Mouse (Mus musculus): ENCODE data around the gene Marveld1. TPM values are rescaled to one million over a fixed set of nuclear protein-coding genes. Genes with fewer than 3 reads are reported as not detected.
A peak's percentile ranks its signal among the peaks of the same experiment; 100 is the strongest.

Marveld1 gene
- total RNA-seq, 4 experiments from 2014 or later = 19.4 to 22.3 (median 20.0) TPM

- peak; percentile 87 for DNase-seq (ENCODE audit: low spot score)
Measured at GRCm38 (mm10) chr19:42170025-42170969, 23.1 kb downstream of the Marveld1 start.

DNA sequence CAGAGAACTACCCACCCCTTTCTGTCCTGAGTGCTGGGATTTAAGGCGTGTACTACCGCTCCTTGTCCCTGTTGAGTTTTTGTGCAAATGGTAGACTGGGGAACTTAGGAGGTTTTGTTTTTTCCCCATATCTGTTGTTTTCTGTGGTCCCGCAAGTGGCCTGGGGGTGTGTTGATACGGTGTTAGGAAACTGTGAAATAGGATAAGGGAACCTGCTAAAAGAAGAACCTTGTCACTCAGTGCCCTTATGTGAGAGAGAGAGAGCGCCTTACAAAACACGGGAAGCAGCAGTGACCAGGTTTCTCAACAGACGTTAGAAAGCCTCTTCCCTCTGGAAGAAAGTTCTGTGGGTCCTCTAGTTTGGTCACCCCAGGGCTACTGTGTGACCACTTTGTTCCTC lies 29.6 kb downstream of the Marveld1 start:
- DNase-seq (ENCODE audit: low spot score) = no peak

- DNase-seq (ENCODE audit: low spot score) = no peak
Measured at GRCm38 (mm10) chr19:42177461-42177860, 30.3 kb downstream of the Marveld1 start.

DNA sequence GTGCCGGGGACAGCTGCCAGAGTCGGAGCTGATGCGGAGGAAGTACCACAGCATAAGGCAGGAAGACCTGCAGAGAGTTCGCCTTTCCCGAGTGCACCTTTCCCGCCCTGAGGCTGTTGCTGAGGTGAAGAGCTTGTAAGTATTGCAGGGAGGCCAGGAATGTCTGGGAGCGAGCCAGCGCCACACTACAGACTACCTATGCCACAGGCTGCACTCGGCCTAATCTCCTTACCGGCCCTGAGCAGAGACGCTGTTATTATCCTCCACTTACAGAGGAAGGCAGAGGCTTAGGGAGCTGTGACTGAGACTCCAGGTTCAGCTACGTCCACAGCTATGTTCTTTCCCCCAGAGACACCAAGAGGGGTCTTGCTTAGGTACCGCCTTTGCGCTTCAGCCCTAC lies 32.2 kb downstream of the Marveld1 start:
- no peak for DNase-seq (ENCODE audit: low spot score)

GRCm38 (mm10) chr19:42182673-42183072 lies 35.5 kb downstream of the Marveld1 start:
- no peak for DNase-seq (ENCODE audit: low spot score)

DNA sequence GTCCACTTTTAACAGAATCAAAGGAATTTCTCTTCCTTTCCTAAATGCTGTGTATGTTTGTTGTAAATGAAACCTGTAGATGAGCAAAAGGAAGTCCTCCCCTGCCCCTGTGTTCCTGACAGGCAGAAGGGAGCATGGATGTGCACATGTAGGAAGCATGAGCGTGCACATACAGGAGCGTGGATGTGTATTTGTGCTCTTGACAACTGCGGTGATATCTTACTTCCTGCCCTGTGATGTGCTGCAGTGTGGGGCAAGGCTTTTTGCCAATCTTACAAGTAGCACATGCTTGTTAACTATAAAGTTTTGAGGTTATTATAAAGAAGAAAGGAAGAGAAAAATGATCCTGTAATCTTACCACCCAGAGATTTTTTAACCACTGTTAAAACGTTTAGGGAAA lies 42.5 kb downstream of the Marveld1 start:
- no peak for DNase-seq (ENCODE audit: low spot score)

- peak; percentile 35 for DNase-seq (ENCODE audit: low spot score)
Measured at GRCm38 (mm10) chr19:42190494-42190893, 43.3 kb downstream of the Marveld1 start.

- DNase-seq (ENCODE audit: low spot score) = no peak
Measured at GRCm38 (mm10) chr19:42193311-42193710, 46.1 kb downstream of the Marveld1 start.

- no peak for DNase-seq (ENCODE audit: low spot score)
Measured at GRCm38 (mm10) chr19:42196378-42196777, 49.2 kb downstream of the Marveld1 start.

- no peak for DNase-seq (ENCODE audit: low spot score)
Measured at GRCm38 (mm10) chr19:42197066-42197465, 49.9 kb downstream of the Marveld1 start.

DNA sequence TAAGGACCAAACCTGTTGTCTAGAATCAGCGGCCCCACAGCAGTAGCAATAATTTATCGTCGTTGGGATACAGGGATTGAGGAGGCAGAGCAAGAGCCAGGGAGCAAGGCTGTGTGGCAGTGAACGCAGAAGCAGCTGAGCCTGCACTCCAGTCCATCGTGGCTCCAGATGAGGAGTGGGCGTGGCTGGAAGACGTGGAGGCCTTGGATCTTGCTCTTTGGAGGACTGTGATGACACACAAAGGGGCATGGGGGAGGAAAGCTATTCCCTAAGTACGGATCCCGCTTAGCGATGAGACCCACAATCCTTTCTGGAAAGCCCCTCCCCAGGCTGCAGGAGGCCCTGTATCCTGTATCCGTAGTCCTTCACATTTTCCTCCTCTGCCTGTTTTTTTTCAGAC lies 50.8 kb downstream of the Marveld1 start:
- DNase-seq (ENCODE audit: low spot score) = no peak

Other genes with a start within 250 kb of the Marveld1 start
- 100 to 1,000 TPM in 3 of 4 experiments, 10 to 100 TPM in 1; 94.6 to 149 (median 113) TPM for gene Pgam1, start 235.5 kb upstream of the Marveld1 start, total RNA-seq (2022)
- gene Exosc1, start 214.0 kb upstream of the Marveld1 start, total RNA-seq (2022) = 10 to 100 TPM; 11.9 to 14.7 (median 13.7) TPM
- gene Zdhhc16, start 213.9 kb upstream of the Marveld1 start, total RNA-seq (2022) = 10 to 100 TPM; 12.4 to 14.1 (median 13.1) TPM
- gene Mms19, start 166.2 kb upstream of the Marveld1 start, total RNA-seq (2022) = 10 to 100 TPM; 16.0 to 23.9 (median 20.6) TPM
- gene Ubtd1, start 165.6 kb upstream of the Marveld1 start, total RNA-seq (2022) = 10 to 100 TPM; 15.9 to 18.2 (median 16.5) TPM
- under 1 TPM in 3 of 4 experiments, not detected in 1; 0.49 to 0.63 (median 0.53) TPM for gene Ankrd2, start 111.4 kb upstream of the Marveld1 start, total RNA-seq (2022)
- 1 to 10 TPM in 3 of 4 experiments, under 1 TPM in 1; 0.92 to 2.5 (median 1.5) TPM for gene Hoga1, start 101.8 kb upstream of the Marveld1 start, total RNA-seq (2022)
- under 1 TPM in 2 of 4 experiments, not detected in 2; 0.22 to 0.31 TPM for gene 4933411K16Rik, start 95.2 kb upstream of the Marveld1 start, total RNA-seq (2022)
- gene Morn4, start 61.0 kb upstream of the Marveld1 start, total RNA-seq (2022) = 1 to 10 TPM; 2.2 to 4.0 (median 2.4) TPM
- gene Pi4k2a, start 56.9 kb upstream of the Marveld1 start, total RNA-seq (2022) = 10 to 100 TPM; 17.7 to 23.2 (median 22.2) TPM
- gene Avpi1, start 18.3 kb upstream of the Marveld1 start, total RNA-seq (2022) = 10 to 100 TPM; 11.1 to 16.5 (median 13.6) TPM
- gene Zfyve27, start 16.6 kb downstream of the Marveld1 start, total RNA-seq (2022) = 10 to 100 TPM; 16.8 to 25.4 (median 21.6) TPM
- 10 to 100 TPM in 1 of 4 experiments, 1 to 10 TPM in 3; 5.6 to 11.1 (median 6.1) TPM for gene Sfrp5, start 54.9 kb downstream of the Marveld1 start, total RNA-seq (2022)
- gene Golga7b, start 100.2 kb downstream of the Marveld1 start, total RNA-seq (2022) = 1 to 10 TPM in 1 of 4 experiments, under 1 TPM in 3; 0.46 to 1.0 (median 0.75) TPM

Data from heart, adult 8-10 months (tissue).